Comparison of ENCODE assay signal across 9 mouse cellular contexts in the genomic region with DNA sequence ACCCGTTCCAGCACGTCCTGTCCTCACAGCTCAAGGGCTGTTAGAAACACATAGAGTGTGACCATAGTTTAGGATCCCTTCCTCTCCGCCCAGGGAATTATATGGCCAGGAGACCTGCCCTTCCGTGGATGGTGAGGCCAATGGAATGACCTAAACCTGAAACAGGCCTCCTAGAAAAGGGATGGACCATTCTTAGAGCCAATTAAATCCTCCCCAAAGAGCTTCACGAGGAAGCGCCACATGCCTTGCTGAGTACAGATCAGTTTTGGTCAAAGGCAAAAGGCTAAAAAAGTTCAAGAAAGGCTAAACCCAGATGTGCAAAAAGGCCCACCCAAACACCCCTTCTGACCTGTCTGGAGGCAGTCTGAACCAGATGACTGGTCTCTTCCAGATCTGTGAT. TPM values are rescaled to one million over a fixed set of nuclear protein-coding genes. Genes with fewer than 3 reads are reported as not detected.
A peak's percentile ranks its signal among the peaks of the same experiment; 100 is the strongest.
DNase-seq lines count a peak whose midpoint lies in the region; ATAC-seq and TF ChIP-seq lines count a peak whose summit lies in the region.
"Had no signal": no experiment of that assay in that cellular context is flagged by ENCODE, and none has a peak within 500 bp of the region (broad histone marks: within the 10 kb centered on the region; RNA-seq: fewer than 3 reads in every experiment).

No protein-coding gene starts in this region.

- peaks cover 20% of the 10 kb centered on the region for H3K4me1 ChIP-seq in heart, embryonic 10.5 days
- peaks cover 18% of the 10 kb centered on the region for H3K4me1 ChIP-seq in embryonic facial prominence, embryonic 12.5 days
- H3K4me1 ChIP-seq in hindbrain, postnatal 0 days (ENCODE audit: insufficient read depth, low read length): peaks cover 13% of the 10 kb centered on the region; the same call in 1 of the 2 replicates
- H3K4me1 ChIP-seq in midbrain, embryonic 15.5 days: peaks cover 20% of the 10 kb centered on the region

- H3K36me3 ChIP-seq in heart, embryonic 10.5 days: no peaks in the 10 kb centered on the region
- H3K36me3 ChIP-seq in embryonic facial prominence, embryonic 12.5 days: no peaks in the 10 kb centered on the region
- no peaks in the 10 kb centered on the region for H3K36me3 ChIP-seq in hindbrain, postnatal 0 days (ENCODE audit: insufficient read depth, low read length)
- H3K36me3 ChIP-seq in midbrain, embryonic 15.5 days (replicated peaks): no peaks in the 10 kb centered on the region

- H3K9ac ChIP-seq in embryonic facial prominence, embryonic 12.5 days: no peak overlapping the region
- no peak overlapping the region for H3K9ac ChIP-seq in hindbrain, postnatal 0 days (replicated peaks; ENCODE audit: low read length)
- H3K9ac ChIP-seq in midbrain, embryonic 15.5 days: no peak overlapping the region

- no peak for ATAC-seq in embryonic facial prominence, embryonic 12.5 days (ENCODE audit: insufficient number of reproducible peaks, insufficient read depth, low FRiP score, low TSS enrichment)
- ATAC-seq in hindbrain, postnatal 0 days: no peak
- no peak for ATAC-seq in midbrain, embryonic 15.5 days (replicated peaks)
- no peak for ATAC-seq in megakaryocyte-erythroid progenitor cell, adult 5-6 weeks (replicated peaks; ENCODE audit: low FRiP score, low TSS enrichment, poor library complexity, severe bottlenecking)

- peak overlapping the region; percentile 96 for H3K4me2 ChIP-seq in embryonic facial prominence, embryonic 12.5 days (replicated peaks)
- H3K4me2 ChIP-seq in hindbrain, postnatal 0 days (ENCODE audit: low read depth, low read length): peak overlapping the region; percentile 85
- peak overlapping the region; percentile 96 for H3K4me2 ChIP-seq in midbrain, embryonic 15.5 days

- H3K27ac ChIP-seq in heart, embryonic 10.5 days: peak overlapping the region; percentile 78; the same call in 1 of the 2 replicates
- no peak overlapping the region for H3K27ac ChIP-seq in embryonic facial prominence, embryonic 12.5 days
- no peak overlapping the region for H3K27ac ChIP-seq in hindbrain, postnatal 0 days
- H3K27ac ChIP-seq in midbrain, embryonic 15.5 days: no peak overlapping the region

- no peak for TF ChIP-seq CTCF in hindbrain, postnatal 0 days (IDR thresholded peaks at IDR 0.05; ENCODE audit: low read depth)

- 26% methylated on average over 6 of the region's 6 CpGs for WGBS in heart, embryonic 10.5 days
- 16% methylated on average over 6 of the region's 6 CpGs for WGBS in embryonic facial prominence, embryonic 12.5 days
- 36% methylated on average over 6 of the region's 6 CpGs for WGBS in hindbrain, postnatal 0 days
- WGBS in midbrain, embryonic 15.5 days: 22% methylated on average over 6 of the region's 6 CpGs

- peak overlapping the region; percentile 71 for H3K4me3 ChIP-seq in heart, embryonic 10.5 days
- peak overlapping the region; percentile 52 for H3K4me3 ChIP-seq in embryonic facial prominence, embryonic 12.5 days
- peak overlapping the region; percentile 44 for H3K4me3 ChIP-seq in hindbrain, postnatal 0 days (ENCODE audit: low read length)
- H3K4me3 ChIP-seq in midbrain, embryonic 15.5 days: peak overlapping the region; percentile 50

- no peaks in the 10 kb centered on the region for H3K9me3 ChIP-seq in heart, embryonic 10.5 days
- no peaks in the 10 kb centered on the region for H3K9me3 ChIP-seq in embryonic facial prominence, embryonic 12.5 days
- no peaks in the 10 kb centered on the region for H3K9me3 ChIP-seq in hindbrain, postnatal 0 days (ENCODE audit: low read length)
- H3K9me3 ChIP-seq in midbrain, embryonic 15.5 days: no peaks in the 10 kb centered on the region

- DNase-seq in heart, embryonic 10.5 days (ENCODE audit: low spot score): no peak
- no peak for DNase-seq in heart, adult 8-10 months (ENCODE audit: low spot score)
- DNase-seq in hindbrain, postnatal 0 days (ENCODE audit: low spot score): no peak
- no peak for DNase-seq in right cerebral cortex, postnatal 36 days (ENCODE audit: low spot score in 2 of 2)
- DNase-seq in cerebellum, adult 9-10 months: no peak

- H3K27me3 ChIP-seq in heart, embryonic 10.5 days (ENCODE audit: insufficient read depth, poor library complexity, severe bottlenecking): peaks cover 43% of the 10 kb centered on the region
- H3K27me3 ChIP-seq in embryonic facial prominence, embryonic 12.5 days: peaks cover 45% of the 10 kb centered on the region
- H3K27me3 ChIP-seq in hindbrain, postnatal 0 days (ENCODE audit: insufficient read depth, low read length): peaks cover 18% of the 10 kb centered on the region; the same call in 1 of the 2 replicates
- peaks cover 39% of the 10 kb centered on the region for H3K27me3 ChIP-seq in midbrain, embryonic 15.5 days (replicated peaks)

RNA-seq across cellular contexts. Expression of a gene that starts 1.9 kb away (rescaled TPM):
- 15.4 and 40.3 TPM in 2 replicates for polyA plus RNA-seq in heart, embryonic 10.5 days (2016; fragmentation: Nextera tagmentation; extraction: Ambion mirVana)
- 1 to 10 TPM in 1 of 4 experiments, under 1 TPM in 3; 0.47 to 1.1 (median 0.65) TPM for total RNA-seq in heart, adult 8-10 months (2022)
- polyA plus RNA-seq in embryonic facial prominence, embryonic 12.5 days (2016; fragmentation: Nextera tagmentation; extraction: Ambion mirVana): 3.5 and 4.7 TPM in 2 replicates
- 1.2 TPM in 1 of 2 replicates, not detected in the other for total RNA-seq in hindbrain, postnatal 0 days (2014; rRNA removed)
- polyA plus RNA-seq in hindbrain, postnatal 0 days (2015; fragmentation: Nextera tagmentation; extraction: Ambion mirVana): 0.33 TPM in 2 replicates
- polyA plus RNA-seq in midbrain, embryonic 15.5 days (2015; fragmentation: Nextera tagmentation; extraction: Ambion mirVana): 0.19 and 0.40 TPM in 2 replicates
- not detected in 2 replicates for total RNA-seq in megakaryocyte-erythroid progenitor cell, adult 5-6 weeks (2014; fragmentation: Nextera tagmentation)
- not detected in 2 replicates for total RNA-seq in megakaryocyte-erythroid progenitor cell, adult 5-6 weeks (2017)
- total RNA-seq: neutrophil, adult 5-6 weeks had no signal
